Mouse (Mus musculus) CH12.LX (cell line): Measurements from ENCODE around the gene Pgm2l1. TPM values are rescaled to one million over a fixed set of nuclear protein-coding genes. Genes with fewer than 3 reads are reported as not detected.

Experiments
- DNase-seq: peaks from one replicate; pipeline ENCODE4 v3.0.0-alpha.2; 2013; ENCODE audit errors: extremely low read depth
- H3K27ac ChIP-seq: 2 replicates; pipeline ENCODE4 v1.5.1; 2012; ENCODE audit warnings: low read depth, mild to moderate bottlenecking, control low read depth, moderate library complexity; ENCODE audit not compliant: insufficient read depth
- H3K27me3 ChIP-seq: replicated peaks from 2 replicates; pipeline ENCODE3; 2012; ENCODE audit warnings: inconsistent platforms
- H3K36me3 ChIP-seq, 2 experiments: replicated peaks in 1 of 2; 2 replicates each; pipeline versions ENCODE3 to v1.6.1; 2012; ENCODE audit warnings: inconsistent platforms in 1 of 2, low read length in 1 of 2, mild to moderate bottlenecking in 1 of 2, mixed read lengths in 1 of 2, moderate library complexity in 1 of 2; ENCODE audit not compliant: control insufficient read depth in 1 of 2, insufficient read depth in 1 of 2
- H3K4me1 ChIP-seq, 2 experiments: 2 replicates each; pipeline ENCODE4 v1.6.1; 2012; ENCODE audit warnings: inconsistent platforms in 1 of 2, moderate library complexity in 1 of 2; ENCODE audit not compliant: insufficient read depth in 2 of 2, control insufficient read depth in 1 of 2
- H3K4me2 ChIP-seq: 2 replicates; pipeline ENCODE4 v1.6.1; 2012; ENCODE audit warnings: low read depth, mild to moderate bottlenecking, control low read depth; ENCODE audit not compliant: poor library complexity, insufficient read depth, severe bottlenecking
- H3K4me3 ChIP-seq, 3 experiments: fragments of 150-350 bp in 1 of 3; sonication (generic) in 1 of 3; replicated peaks in 1 of 3; 2 replicates each; pipeline versions ENCODE3 to v1.5.1; 2011 to 2012; ENCODE audit warnings: low read depth in 2 of 3, low read length in 2 of 3, mild to moderate bottlenecking in 2 of 3, moderate library complexity in 2 of 3, control low read depth in 1 of 3, improper control_type of control experiment in 1 of 3, inconsistent platforms in 1 of 3, mixed read lengths in 1 of 3; ENCODE audit not compliant: poor library complexity in 1 of 3
- H3K79me2 ChIP-seq: replicated peaks from 2 replicates; pipeline ENCODE4 v1.6.1; 2012; ENCODE audit warnings: mild to moderate bottlenecking, moderate library complexity; ENCODE audit not compliant: control insufficient read depth, poor library complexity, insufficient read depth, severe bottlenecking; ENCODE audit errors: extremely low read depth
- H3K9ac ChIP-seq: 2 replicates; pipeline ENCODE4 v1.6.1; 2012; ENCODE audit warnings: low read depth, mild to moderate bottlenecking, control low read depth, moderate library complexity; ENCODE audit not compliant: insufficient read depth
- H3K9me3 ChIP-seq: replicated peaks from 2 replicates; pipeline ENCODE3; 2012; ENCODE audit warnings: low read length, inconsistent platforms, mixed read lengths
- BHLHE40 ChIP-seq: IDR thresholded peaks from 2 replicates; pipeline ENCODE4 v1.6.1; 2011; ENCODE audit warnings: mild to moderate bottlenecking, low read depth, low read length, improper control_type of control experiment
- CTCF ChIP-seq, 2 experiments: IDR thresholded peaks in 1 of 2; conservative IDR thresholded peaks in 1 of 2; 2 replicates each; pipeline ENCODE4 v1.5.1; 2011 to 2012; ENCODE audit warnings: low read depth in 2 of 2, low read length in 2 of 2, improper control_type of control experiment in 1 of 2, inconsistent platforms in 1 of 2, mild to moderate bottlenecking in 1 of 2, moderate library complexity in 1 of 2
- ETS1 ChIP-seq: conservative IDR thresholded peaks from 2 replicates; pipeline ENCODE4 v1.6.1; 2012; ENCODE audit warnings: low read depth, mild to moderate bottlenecking, inconsistent platforms, low read length, improper control_type of control experiment, moderate library complexity
- HCFC1 ChIP-seq: IDR thresholded peaks from 2 replicates; pipeline ENCODE4 v1.6.1; 2012; ENCODE audit warnings: low read depth, mild to moderate bottlenecking, inconsistent platforms, low read length, improper control_type of control experiment
- IRF4 ChIP-seq: IDR thresholded peaks from 2 replicates; pipeline ENCODE4 v1.6.1; 2014; ENCODE audit warnings: low read depth, mild to moderate bottlenecking, inconsistent platforms, low read length, improper control_type of control experiment
- JUN ChIP-seq: IDR thresholded peaks from 2 replicates; pipeline ENCODE4 v1.6.1; 2011; ENCODE audit warnings: low read depth, mild to moderate bottlenecking, low read length, improper control_type of control experiment, moderate library complexity; ENCODE audit not compliant: insufficient read depth
- MAX ChIP-seq: IDR thresholded peaks from 2 replicates; pipeline ENCODE4 v1.6.1; 2011; ENCODE audit warnings: low read length, improper control_type of control experiment
- MAZ ChIP-seq: IDR thresholded peaks from 2 replicates; pipeline ENCODE4 v1.6.1; 2012; ENCODE audit warnings: low read depth, mild to moderate bottlenecking, inconsistent platforms, low read length, improper control_type of control experiment, moderate library complexity
- MYC ChIP-seq: IDR thresholded peaks from 2 replicates; pipeline ENCODE4 v1.6.1; 2011; ENCODE audit warnings: low read depth, mild to moderate bottlenecking, improper control_type of control experiment, low read length
- NRF1 ChIP-seq: IDR thresholded peaks from 2 replicates; pipeline ENCODE4 v1.6.1; 2014; ENCODE audit warnings: low read depth, mild to moderate bottlenecking, inconsistent platforms, low read length, improper control_type of control experiment, moderate library complexity
- PAX5 ChIP-seq: IDR thresholded peaks from 2 replicates; pipeline ENCODE4 v1.6.1; 2012; ENCODE audit warnings: low read length, inconsistent platforms, mixed read lengths
- POLR2A ChIP-seq: IDR thresholded peaks from 2 replicates; pipeline ENCODE4 v1.6.1; 2011; ENCODE audit warnings: low read depth, mild to moderate bottlenecking, improper control_type of control experiment, low read length
- RCOR1 ChIP-seq: conservative IDR thresholded peaks from 2 replicates; pipeline ENCODE4 v1.6.1; 2012; ENCODE audit warnings: low read depth, mild to moderate bottlenecking, inconsistent platforms, low read length, improper control_type of control experiment
- SMC3 ChIP-seq: IDR thresholded peaks from 2 replicates; pipeline ENCODE4 v1.6.1; 2011; ENCODE audit warnings: low read depth, low read length, improper control_type of control experiment
- TBP ChIP-seq: conservative IDR thresholded peaks from 2 replicates; pipeline ENCODE4 v1.6.1; 2011; ENCODE audit warnings: low read depth, low read length, improper control_type of control experiment
- USF2 ChIP-seq: conservative IDR thresholded peaks from 2 replicates; pipeline ENCODE4 v1.6.1; 2011; ENCODE audit warnings: low read depth, low read length, improper control_type of control experiment
- ZC3H11A ChIP-seq: IDR thresholded peaks from 2 replicates; pipeline ENCODE4 v1.6.1; 2012; ENCODE audit warnings: low read depth, mild to moderate bottlenecking, inconsistent platforms, low read length, improper control_type of control experiment
- dilution Hi-C: fragments of 300-500 bp; cut with MboI; formaldehyde crosslinking; loops from 2 replicates; pipeline ENCODE4 v1.14.3; 2020; ENCODE audit warnings: low sequenced_read_pairs; ENCODE audit not compliant: extremely low pct_unique_long_range_greater_than_20kb, extremely low pct_ligation_motif_present
- in situ Hi-C: fragments of 300-500 bp; cut with MboI; formaldehyde crosslinking; loops from 3 replicates; pipeline ENCODE4 v1.14.3; 2019; ENCODE audit warnings: low sequenced_read_pairs, low pct_ligation_motif_present, low pct_unique_long_range_greater_than_20kb, mixed read lengths
- polyA plus RNA-seq: library from polyadenylated mRNA; unstranded; fragments of >175 nt; gene quantifications from 2 replicates; pipeline ENCODE4 v1.2.1, GENCODE M21; 2012; ENCODE audit warnings: low read depth; ENCODE audit not compliant: insufficient read length
- total RNA-seq, 2 experiments: library from RNA; depleted of rRNA; stranded (reverse); fragments of 300-350 nt in 1 of 2; fragments of >200 nt in 1 of 2; gene quantifications; 2 replicates each; pipeline ENCODE4 v1.2.3; 2012 to 2014

The Pgm2l1 gene
- total and polyA plus RNA-seq, 3 experiments = 1.2 to 4.1 (median 3.4) TPM

- Histone ChIP-seq H3K9ac (no peak overlapping the region), H3K27me3 (no peaks in the 10 kb centered on the region), H3K36me3 (no peaks in the 10 kb centered on the region)
- no peak for TF ChIP-seq ETS1
- no peak for TF ChIP-seq POLR2A
- TF ChIP-seq SMC3 = no peak
- no peak for TF ChIP-seq JUN
- TF ChIP-seq MAZ = no peak
- TF ChIP-seq MAX = no peak
- no peak for TF ChIP-seq IRF4
- no peak for TF ChIP-seq ZC3H11A
- no peak for TF ChIP-seq HCFC1
- TF ChIP-seq NRF1 = no peak
- TF ChIP-seq PAX5 = no peak
- no peak for TF ChIP-seq CTCF (conservative IDR thresholded peaks at IDR 0.05 in 1 of 2, IDR thresholded peaks at IDR 0.05 in 1 of 2; ENCODE audit: low read depth in 2 of 2, low read length in 2 of 2)
- no peak for TF ChIP-seq RCOR1
- no peak for TF ChIP-seq MYC
- TF ChIP-seq BHLHE40 = no peak
- TF ChIP-seq, all 38 proteins: peak for 0
- no peaks in the 10 kb centered on the region for H3K4me1 ChIP-seq
- dilution Hi-C loops = no loop called here
- H3K4me2 ChIP-seq = no peak overlapping the region
- no peaks in the 10 kb centered on the region for H3K9me3 ChIP-seq
- H3K4me3 ChIP-seq = no peak overlapping the region
- in situ Hi-C loops = no loop called here
- no peak for DNase-seq
- no peak overlapping the region for H3K27ac ChIP-seq
- H3K79me2 ChIP-seq = no peaks in the 10 kb centered on the region
Measured at GRCm38 (mm10) chr7:100301390-100301789, 74.2 kb downstream of the Pgm2l1 start.

- no peak for DNase-seq
- TF ChIP-seq SMC3 (no peak), TBP (no peak), RCOR1 (no peak), USF2 (no peak), MAX (no peak)
- Histone ChIP-seq H3K4me1 (no peaks in the 10 kb centered on the region), H3K79me2 (no peaks in the 10 kb centered on the region), H3K27me3 (no peaks in the 10 kb centered on the region), H3K4me3 (no peak overlapping the region), H3K27ac (no peak overlapping the region), H3K4me2 (no peak overlapping the region), H3K36me3 (no peaks in the 10 kb centered on the region), H3K9ac (no peak overlapping the region), H3K9me3 (no peaks in the 10 kb centered on the region)
- in situ Hi-C loops = no loop called here
- dilution Hi-C loops = no loop called here
Measured at GRCm38 (mm10) chr7:100302316-100302715, 75.1 kb downstream of the Pgm2l1 start.
